Mouse (Mus musculus): Measurements from ENCODE around the gene Muc5ac. TPM values are rescaled to one million over a fixed set of nuclear protein-coding genes. Genes with fewer than 3 reads are reported as not detected.

Gene Muc5ac
- total RNA-seq (2023): not detected

DNA sequence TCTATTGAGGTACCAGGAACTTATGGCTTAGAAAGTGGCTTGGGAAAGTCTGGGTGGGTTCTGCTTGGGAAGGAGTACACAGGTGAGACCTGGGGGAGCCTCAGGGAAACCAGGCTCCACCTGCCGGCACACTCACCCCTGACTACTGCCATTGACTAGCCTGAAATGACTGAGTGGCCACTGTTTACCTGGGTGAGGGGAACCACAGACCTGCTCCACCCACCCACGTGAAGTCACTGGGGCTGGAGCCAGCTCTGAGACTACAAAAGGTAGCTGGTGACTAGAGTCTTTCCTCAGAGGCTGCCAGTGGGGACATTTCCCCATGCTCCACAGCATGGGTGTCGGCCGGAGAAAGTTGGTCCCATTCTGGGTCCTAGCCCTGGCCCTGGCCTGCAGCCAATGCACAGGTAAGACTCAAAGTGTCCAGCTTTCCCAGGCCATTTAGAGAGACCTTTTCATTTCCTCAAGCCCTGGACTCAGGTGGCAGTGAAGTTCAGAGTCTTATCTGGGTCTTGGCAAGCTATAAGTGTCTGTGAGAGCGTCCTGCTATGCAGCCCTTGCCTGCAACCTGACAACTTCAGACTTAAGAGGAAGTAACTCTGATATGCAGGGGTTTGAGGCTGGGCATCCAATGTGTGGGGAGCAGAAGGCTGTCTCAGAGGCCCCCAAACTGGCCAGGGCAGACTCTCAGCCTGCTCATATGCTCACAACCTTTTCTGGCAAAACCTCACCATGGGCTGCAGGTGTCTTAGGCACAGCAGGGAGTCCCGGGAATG lies at the start of gene Muc5ac:
Muc5ac (plus strand) TSS at position 296 of the 776 bp plus-strand sequence.

DNA sequence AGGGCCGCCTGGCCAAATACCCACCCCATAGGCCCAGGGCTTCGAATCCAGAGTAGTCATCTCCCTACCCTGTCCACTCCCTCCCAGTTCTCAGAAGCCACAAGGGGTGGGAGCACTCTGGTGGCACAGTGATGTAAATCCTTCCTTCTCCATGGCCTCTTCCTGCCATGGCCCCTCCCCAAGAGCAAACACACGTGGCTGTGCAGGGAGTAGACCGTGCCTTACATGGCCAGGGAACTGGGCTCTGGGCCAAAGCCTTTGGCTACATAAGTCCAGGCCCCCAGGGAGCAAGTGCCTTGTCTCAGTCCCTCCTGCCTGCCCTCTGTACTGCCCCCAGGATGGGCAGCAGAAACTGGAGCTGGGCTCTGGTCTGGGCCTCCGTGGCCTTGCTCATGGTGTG lies 50.0 kb downstream of the Muc5ac start, which contains the start of gene Muc5b:
Muc5b (plus strand) TSS at position 292 of the 400 bp plus-strand sequence.

Other genes with a start within 250 kb of the Muc5ac start
- 20.9 TPM for gene Chid1, start 249.1 kb upstream of the Muc5ac start, total RNA-seq (2023)
- gene Ap2a2, start 226.8 kb upstream of the Muc5ac start, total RNA-seq (2023): 65.0 TPM
- gene Muc6, start 133.7 kb upstream of the Muc5ac start, total RNA-seq (2023): not detected
- 0.35 TPM for gene Muc2, start 98.6 kb upstream of the Muc5ac start, total RNA-seq (2023)
- gene Muc5b, start 50.1 kb downstream of the Muc5ac start, total RNA-seq (2023): not detected
- gene Tollip, start 129.5 kb downstream of the Muc5ac start, total RNA-seq (2023): 56.6 TPM
- not detected for gene Brsk2, start 160.8 kb downstream of the Muc5ac start, total RNA-seq (2023)